Mouse (Mus musculus) heart, embryonic 16.5 days (tissue): ENCODE measurements around the gene Wwp2. TPM values are rescaled to one million over a fixed set of nuclear protein-coding genes. Genes with fewer than 3 reads are reported as not detected.
A peak's percentile ranks its signal among the peaks of the same experiment; 100 is the strongest.

Source experiments
- ATAC-seq: fragments of 200-750 bp; cut with Nextera tagmentation; replicated peaks from 2 replicates; pipeline ENCODE4 v1.8.0; 2017; ENCODE audit warnings: moderate number of reproducible peaks; ENCODE audit not compliant: insufficient read depth, low FRiP score; ENCODE audit errors: extremely low read depth
- H3K27ac ChIP-seq: fragments of 300-500 bp; sonication (generic); 2 replicates; pipeline ENCODE4 v1.5.1; 2014; ENCODE audit warnings: mild to moderate bottlenecking, low read length, control low read depth, moderate library complexity
- H3K27me3 ChIP-seq: fragments of 300-500 bp; sonication (generic); 2 replicates; pipeline ENCODE4 v1.6.1; 2014; ENCODE audit warnings: low read length, mixed read lengths; ENCODE audit not compliant: control insufficient read depth, insufficient read depth
- H3K36me3 ChIP-seq: fragments of 300-500 bp; sonication (generic); 2 replicates; pipeline ENCODE4 v1.6.1; 2014; ENCODE audit not compliant: control insufficient read depth, insufficient read depth
- H3K4me1 ChIP-seq: fragments of 300-500 bp; sonication (generic); 2 replicates; pipeline ENCODE4 v1.6.1; 2014; ENCODE audit warnings: low read length, mixed read lengths; ENCODE audit not compliant: control insufficient read depth, insufficient read depth
- H3K4me2 ChIP-seq: fragments of 300-500 bp; sonication (generic); 2 replicates; pipeline ENCODE4 v1.6.1; 2014; ENCODE audit warnings: low read depth, mild to moderate bottlenecking, control low read depth, low read length
- H3K4me3 ChIP-seq: fragments of 300-500 bp; sonication (generic); 2 replicates; pipeline ENCODE4 v1.5.1; 2014; ENCODE audit warnings: mild to moderate bottlenecking, control low read depth, low read length
- H3K9ac ChIP-seq: fragments of 300-500 bp; sonication (generic); 2 replicates; pipeline ENCODE4 v1.6.1; 2014; ENCODE audit warnings: low read length, control low read depth
- H3K9me3 ChIP-seq: fragments of 300-500 bp; sonication (generic); replicated peaks from 2 replicates; pipeline ENCODE4 v1.6.1; 2016; ENCODE audit warnings: low read length; ENCODE audit not compliant: control insufficient read depth
- WGBS: fragments of 180-500 bp; shearing (Covaris S2); extraction: QIAGEN DNeasy Blood & Tissue Kit; methylation state at CpG from one replicate; pipeline ENCODE4 v1.1.7; 2014; 5-methylcytosine and 5-hydroxymethylcytosine counted together
- polyA plus RNA-seq: library from polyadenylated mRNA; unstranded; fragments of >200 nt; fragmentation: Nextera tagmentation; extraction: Ambion mirVana; gene quantifications from 2 replicates; pipeline ENCODE4 v1.2.1, GENCODE M21; 2015

The Wwp2 gene
- polyA plus RNA-seq, 1 experiment from 2014 or later: 31.4 TPM

- Histone ChIP-seq H3K4me1 (0 out of 2 replicates have a peak, but pooled peaks cover 4% of the 10 kb centered on the region), H3K4me2 (peak overlapping the region; percentile 46; the same call in 1 of the 2 replicates), H3K4me3 (no peak overlapping the region), H3K36me3 (no peaks in the 10 kb centered on the region), H3K27ac (no peak overlapping the region), H3K9me3 (no peaks in the 10 kb centered on the region), H3K9ac (peak overlapping the region; percentile 4; the same call in 1 of the 2 replicates), H3K27me3 (no peaks in the 10 kb centered on the region)
- 39% methylated on average over 16 of the region's 16 CpGs for WGBS
- no peak; the same call in 1 of the 2 replicates for ATAC-seq
These were observed 124.8 kb downstream of the Wwp2 start for GRCm38 (mm10) chr8:107560820-107561536.

- H3K4me1 ChIP-seq: 0 out of 2 replicates have a peak, but pooled peaks cover 4% of the 10 kb centered on the region
- ATAC-seq: no peak
- no peak overlapping the region for H3K4me2 ChIP-seq
- H3K27ac ChIP-seq: no peak overlapping the region
- H3K4me3 ChIP-seq: no peak overlapping the region
- no peaks in the 10 kb centered on the region for H3K36me3 ChIP-seq
- no peak overlapping the region for H3K9ac ChIP-seq
- no peaks in the 10 kb centered on the region for H3K27me3 ChIP-seq
- no peaks in the 10 kb centered on the region for H3K9me3 ChIP-seq
- 73% methylated on average over 9 of the region's 9 CpGs for WGBS
These were observed 126.0 kb downstream of the Wwp2 start for GRCm38 (mm10) chr8:107562164-107562563.

DNA sequence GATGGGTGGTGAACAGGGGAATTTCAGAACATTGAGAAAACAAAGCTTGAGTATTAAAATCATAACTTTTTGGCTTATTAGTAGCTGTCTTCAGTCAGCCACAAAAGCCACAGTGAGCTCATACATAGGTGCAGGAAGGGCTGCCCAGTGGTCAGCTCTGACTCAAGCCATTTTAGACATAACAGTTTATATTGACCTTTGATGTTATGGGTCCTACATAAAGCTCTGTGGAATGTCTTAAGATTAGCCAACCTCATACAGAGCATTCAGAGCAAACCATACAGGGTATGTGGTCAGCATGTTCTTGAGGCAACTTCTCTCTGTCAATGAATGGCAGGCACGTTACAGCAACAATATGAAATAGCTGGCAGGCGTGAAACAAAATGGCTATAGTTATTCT lies 134.9 kb downstream of the Wwp2 start:
- no peaks in the 10 kb centered on the region for H3K36me3 ChIP-seq
- no peak for ATAC-seq
- H3K4me2 ChIP-seq: no peak overlapping the region
- no peaks in the 10 kb centered on the region for H3K9me3 ChIP-seq
- H3K9ac ChIP-seq: no peak overlapping the region
- H3K4me1 ChIP-seq: no peaks in the 10 kb centered on the region
- WGBS: 78% methylated on average over 2 of the region's 2 CpGs
- H3K27ac ChIP-seq: no peak overlapping the region
- H3K27me3 ChIP-seq: no peaks in the 10 kb centered on the region
- H3K4me3 ChIP-seq: no peak overlapping the region

DNA sequence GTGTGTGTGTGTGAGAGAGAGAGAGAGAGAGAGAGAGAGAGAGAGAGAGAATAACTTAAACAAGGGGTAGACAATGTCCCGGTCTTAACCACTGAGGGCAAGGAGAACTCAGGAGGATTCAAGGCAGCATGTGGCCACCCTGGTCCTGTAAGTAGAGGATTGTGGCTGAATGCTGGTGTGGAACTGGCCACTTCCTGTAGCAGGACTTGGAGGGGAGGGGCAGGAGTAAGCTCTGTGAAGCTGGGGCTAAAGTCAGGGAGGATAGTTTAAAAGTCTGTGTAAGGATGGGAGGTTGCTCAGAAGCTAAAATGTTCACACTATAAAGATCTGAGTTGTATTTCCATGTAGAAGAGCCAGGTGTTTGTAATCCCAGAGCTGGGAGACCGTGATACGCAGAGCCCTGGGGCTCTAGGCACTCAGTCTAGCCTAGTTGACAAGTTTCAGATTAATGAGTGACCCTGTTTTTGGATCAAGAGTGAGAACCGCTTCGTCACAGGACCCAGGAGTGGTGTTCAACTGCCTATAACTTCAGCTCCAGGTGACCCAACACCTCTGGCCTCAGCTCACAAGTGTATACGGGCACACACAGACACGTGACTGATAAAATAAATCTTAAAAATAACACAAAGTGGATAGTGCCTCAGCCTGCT lies 135.4 kb downstream of the Wwp2 start:
- Histone ChIP-seq H3K9ac (no peak overlapping the region), H3K27ac (no peak overlapping the region)
- WGBS: 78% methylated on average over 7 of the region's 7 CpGs

DNA sequence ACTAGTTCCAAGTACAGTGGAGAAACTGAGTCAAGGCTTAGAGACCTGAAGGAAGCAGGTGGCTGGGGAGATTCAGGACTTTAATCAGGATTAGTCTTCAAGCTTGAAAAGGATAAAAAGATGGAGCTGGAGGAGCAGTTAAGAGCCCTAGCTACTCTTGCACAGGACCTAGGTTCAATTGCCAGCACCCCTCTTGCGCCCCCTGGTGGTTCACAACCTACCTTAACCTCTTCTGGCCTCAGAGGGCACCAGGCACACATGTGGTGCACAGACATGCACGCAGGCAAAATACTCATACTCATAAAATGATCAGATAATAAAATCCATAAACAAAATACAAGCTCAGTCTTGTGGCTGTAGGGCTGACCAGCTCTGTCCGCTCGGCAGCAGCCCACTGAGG lies 136.3 kb downstream of the Wwp2 start:
- no peak for ATAC-seq
- Histone ChIP-seq H3K27me3 (no peaks in the 10 kb centered on the region), H3K9ac (no peak overlapping the region), H3K4me1 (0 out of 2 replicates have a peak, but pooled peaks cover 3% of the 10 kb centered on the region), H3K27ac (no peak overlapping the region), H3K9me3 (no peaks in the 10 kb centered on the region), H3K4me2 (no peak overlapping the region), H3K36me3 (no peaks in the 10 kb centered on the region), H3K4me3 (no peak overlapping the region)
- WGBS: 59% methylated on average over 4 of the region's 4 CpGs

More for the DNA sequence above, 135.4 kb downstream of the Wwp2 start:
- H3K4me1 ChIP-seq: 0 out of 2 replicates have a peak, but pooled peaks cover 3% of the 10 kb centered on the region
- H3K4me2 ChIP-seq: no peak overlapping the region
- H3K9me3 ChIP-seq: no peaks in the 10 kb centered on the region
- no peaks in the 10 kb centered on the region for H3K36me3 ChIP-seq
- no peak overlapping the region for H3K4me3 ChIP-seq
- no peaks in the 10 kb centered on the region for H3K27me3 ChIP-seq
- ATAC-seq: no peak

- H3K27ac ChIP-seq: no peak overlapping the region
- no peak overlapping the region for H3K9ac ChIP-seq
- H3K27me3 ChIP-seq: no peaks in the 10 kb centered on the region
- 81% methylated on average over 3 of the region's 3 CpGs for WGBS
- ATAC-seq: no peak
- H3K4me1 ChIP-seq: 0 out of 2 replicates have a peak, but pooled peaks cover 3% of the 10 kb centered on the region
- no peak overlapping the region for H3K4me2 ChIP-seq
- H3K4me3 ChIP-seq: no peak overlapping the region
- H3K36me3 ChIP-seq: peaks cover 4% of the 10 kb centered on the region; the same call in 1 of the 2 replicates
- H3K9me3 ChIP-seq: no peaks in the 10 kb centered on the region
These were observed 138.6 kb downstream of the Wwp2 start for GRCm38 (mm10) chr8:107574771-107575170.

DNA sequence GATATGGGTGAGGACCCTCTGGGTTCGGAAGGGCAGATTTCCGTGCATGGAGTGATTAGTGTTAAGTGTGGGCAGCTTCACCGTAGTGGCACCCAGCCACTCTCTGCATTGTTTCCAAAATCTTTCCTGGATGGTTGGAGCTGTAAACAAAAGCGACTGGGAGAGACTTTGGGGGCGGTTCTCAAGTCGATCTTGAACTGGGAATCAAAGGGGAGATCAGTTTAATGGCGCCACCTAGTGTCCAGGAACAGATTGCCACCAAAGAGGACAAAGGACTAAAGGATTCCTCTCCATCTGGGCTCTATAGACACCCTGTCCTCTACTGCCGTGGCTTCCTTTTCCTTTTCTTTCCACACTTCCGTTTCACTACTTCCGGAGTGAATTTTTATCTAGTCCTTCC lies 140.5 kb downstream of the Wwp2 start:
- H3K4me1 ChIP-seq: 0 out of 2 replicates have a peak, but pooled peaks cover 3% of the 10 kb centered on the region
- H3K27ac ChIP-seq: no peak overlapping the region
- peak overlapping the region; percentile 18 for H3K9ac ChIP-seq
- ATAC-seq: peak; percentile 50
- H3K36me3 ChIP-seq: peaks cover 21% of the 10 kb centered on the region
- 11% methylated on average over 10 of the region's 10 CpGs for WGBS
- peak overlapping the region; percentile 52 for H3K4me2 ChIP-seq
- H3K9me3 ChIP-seq: no peaks in the 10 kb centered on the region
- peak overlapping the region; percentile 6; the same call in 1 of the 2 replicates for H3K4me3 ChIP-seq
- H3K27me3 ChIP-seq: no peaks in the 10 kb centered on the region

DNA sequence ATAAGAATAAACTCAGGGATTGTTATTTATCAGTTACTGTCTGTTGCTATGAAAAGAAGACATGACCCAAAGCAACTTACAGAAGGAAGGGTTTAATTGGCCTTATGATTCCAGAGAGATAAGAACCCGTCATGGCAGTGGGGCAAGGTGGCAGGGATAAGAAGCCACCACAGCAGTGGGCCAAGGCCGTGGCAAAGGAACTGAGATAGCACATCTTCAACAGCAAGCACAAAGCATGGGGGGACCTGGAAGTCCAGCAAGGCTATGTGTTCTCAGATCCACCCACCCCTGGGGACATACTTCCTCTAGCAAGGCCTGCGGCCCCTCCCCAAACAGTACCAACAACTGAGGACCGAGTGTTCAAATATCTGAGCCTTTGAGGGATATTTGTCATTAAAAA lies 141.5 kb downstream of the Wwp2 start:
- no peak overlapping the region for H3K27ac ChIP-seq
- no peaks in the 10 kb centered on the region for H3K9me3 ChIP-seq
- ATAC-seq: no peak
- no peak overlapping the region for H3K9ac ChIP-seq
- H3K27me3 ChIP-seq: no peaks in the 10 kb centered on the region
- no peak overlapping the region for H3K4me2 ChIP-seq
- H3K4me1 ChIP-seq: 0 out of 2 replicates have a peak, but pooled peaks cover 3% of the 10 kb centered on the region
- WGBS: 67% methylated on average over 4 of the region's 4 CpGs
- no peak overlapping the region for H3K4me3 ChIP-seq
- H3K36me3 ChIP-seq: peaks cover 30% of the 10 kb centered on the region

- Histone ChIP-seq H3K9ac (no peak overlapping the region), H3K4me1 (0 out of 2 replicates have a peak, but pooled peaks cover 3% of the 10 kb centered on the region), H3K4me3 (no peak overlapping the region), H3K27ac (no peak overlapping the region), H3K9me3 (no peaks in the 10 kb centered on the region), H3K27me3 (no peaks in the 10 kb centered on the region), H3K4me2 (no peak overlapping the region), H3K36me3 (peaks cover 35% of the 10 kb centered on the region)
- no peak for ATAC-seq
- 77% methylated on average over 8 of the region's 8 CpGs for WGBS
These were observed 142.0 kb downstream of the Wwp2 start for GRCm38 (mm10) chr8:107578132-107578531.
